Mouse (Mus musculus): Measurements from ENCODE around the gene Maged2. TPM values are rescaled to one million over a fixed set of nuclear protein-coding genes. Genes with fewer than 3 reads are reported as not detected.
A peak's percentile ranks its signal among the peaks of the same experiment; 100 is the strongest.
"Not testable (repeated sequence)": the region's sequence is repeated elsewhere in the genome, so short reads cannot be mapped to it uniquely, and the experiment has no call there.

Gene Maged2
- total RNA-seq (2021) = 10 to 100 TPM; 24.8 to 36.2 TPM
- long read RNA-seq, experiment 1, transcript Maged2-203 (13 exons, 2,183 nt) = major isoform, 26 of 71 reads
- long read RNA-seq, experiment 1, transcript Maged2-204 (13 exons, 2,107 nt) = minor isoform, 10 of 71 reads
- long read RNA-seq, experiment 1, partial matches to known transcripts = 19 of 71 reads
- long read RNA-seq, experiment 1, other reads (novel, unspliced or antisense) = 15 of 71 reads
- long read RNA-seq, experiment 2, transcript Maged2-203 (13 exons, 2,183 nt) = major isoform, 47 of 91 reads
- long read RNA-seq, experiment 2, transcript Maged2-204 (13 exons, 2,107 nt) = minor isoform, 13 of 91 reads
- long read RNA-seq, experiment 2, partial matches to known transcripts = 26 of 91 reads
- long read RNA-seq, experiment 2, other reads (novel, unspliced or antisense) = 5 of 91 reads

DNA sequence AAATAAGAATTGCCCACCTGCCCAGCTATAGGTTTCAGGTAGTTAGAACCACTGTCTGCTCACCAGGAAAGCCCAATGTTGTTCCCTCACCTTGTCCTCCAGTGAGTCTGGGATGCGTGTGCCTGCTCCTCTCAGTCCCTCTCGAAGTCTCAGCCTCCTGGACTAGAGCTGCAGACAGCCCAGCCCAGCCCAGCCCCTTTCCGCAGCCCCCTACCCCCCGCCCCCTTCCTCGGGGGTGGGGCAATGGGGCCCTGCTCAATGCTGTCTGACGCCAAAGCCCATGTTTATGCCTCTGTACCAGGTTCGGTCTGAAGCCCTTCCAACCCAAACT is at the start of gene Maged2:
Gene Maged2 (minus strand): TSS at position 207 of the 331 bp plus-strand sequence.
- DNase-seq = no peak

DNA sequence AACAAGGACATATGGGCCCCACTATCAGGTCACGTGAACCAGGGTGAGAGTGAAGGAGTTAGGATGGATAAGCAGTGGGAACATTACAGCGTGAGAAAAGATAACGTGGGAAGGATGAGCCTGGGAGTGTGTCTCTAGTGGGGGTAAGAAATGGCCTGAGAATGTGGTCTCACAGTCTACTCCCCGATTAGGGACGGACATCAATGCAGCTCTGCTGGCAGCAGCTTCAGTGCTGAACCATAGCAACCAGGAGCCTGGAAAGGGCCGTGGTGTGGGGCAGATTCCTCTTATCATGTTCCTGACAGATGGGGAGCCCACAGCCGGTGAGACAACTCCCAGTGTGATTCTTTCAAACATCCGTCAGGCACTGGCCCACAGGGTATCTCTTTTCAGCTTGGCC is 34.1 kb upstream of the Maged2 start:
- DNase-seq = no peak

DNA sequence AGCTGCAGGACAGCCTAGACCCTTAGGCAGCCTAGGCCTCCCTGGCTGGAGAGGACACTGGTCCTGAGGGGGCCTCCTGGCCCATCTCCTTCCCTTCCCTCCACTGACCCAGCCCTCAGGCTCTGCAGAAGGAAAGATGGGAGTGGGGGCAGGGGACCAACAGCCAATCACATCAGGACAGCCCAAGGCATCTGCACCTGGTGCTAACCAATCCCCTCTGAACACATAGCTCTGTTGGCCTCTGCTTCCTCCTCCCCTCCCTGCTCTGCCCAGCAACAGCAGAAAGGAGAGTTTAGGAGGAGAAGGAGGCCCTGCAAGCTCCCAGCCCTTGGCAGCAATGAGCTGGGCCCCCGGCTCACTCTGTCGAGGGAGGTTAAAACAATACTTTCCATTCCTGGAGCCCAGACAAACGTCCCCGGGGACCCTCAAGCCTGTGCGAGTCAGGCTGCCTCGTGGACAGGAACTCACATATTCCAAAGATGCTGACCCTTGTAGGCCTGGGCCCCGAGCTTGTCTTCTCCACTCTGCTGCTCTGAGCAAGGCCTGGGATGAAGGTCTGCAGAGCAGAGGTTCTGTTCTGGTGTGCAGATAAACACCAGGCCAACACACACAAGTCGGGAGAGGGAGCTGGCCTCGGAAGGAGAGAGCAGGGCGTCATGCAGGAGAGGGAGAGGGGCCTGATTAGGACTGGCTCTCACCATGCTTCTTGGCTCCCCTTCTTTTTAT is 31.5 kb upstream of the Maged2 start:
- not testable (repeated sequence) for DNase-seq

DNA sequence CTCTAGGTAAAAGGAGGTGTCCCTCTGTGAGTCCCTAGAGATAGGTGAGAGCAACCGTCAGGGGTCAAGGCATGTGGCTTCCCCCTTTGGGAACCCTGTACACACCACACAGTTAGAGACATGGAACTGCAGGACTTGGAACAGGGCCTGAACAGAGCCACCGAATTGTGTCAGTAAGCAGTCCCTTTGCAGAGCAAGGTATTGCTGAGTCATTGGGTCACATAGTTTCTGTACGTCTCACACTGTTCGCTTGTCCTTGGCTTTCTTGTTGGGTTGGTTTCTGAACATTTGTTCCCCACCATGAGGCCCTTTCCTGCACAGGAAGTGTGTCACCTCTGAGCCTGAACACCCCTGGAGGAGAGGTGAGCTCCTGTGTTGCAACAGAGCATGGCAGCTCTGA is 29.1 kb upstream of the Maged2 start:
- not testable (repeated sequence) for DNase-seq

DNA sequence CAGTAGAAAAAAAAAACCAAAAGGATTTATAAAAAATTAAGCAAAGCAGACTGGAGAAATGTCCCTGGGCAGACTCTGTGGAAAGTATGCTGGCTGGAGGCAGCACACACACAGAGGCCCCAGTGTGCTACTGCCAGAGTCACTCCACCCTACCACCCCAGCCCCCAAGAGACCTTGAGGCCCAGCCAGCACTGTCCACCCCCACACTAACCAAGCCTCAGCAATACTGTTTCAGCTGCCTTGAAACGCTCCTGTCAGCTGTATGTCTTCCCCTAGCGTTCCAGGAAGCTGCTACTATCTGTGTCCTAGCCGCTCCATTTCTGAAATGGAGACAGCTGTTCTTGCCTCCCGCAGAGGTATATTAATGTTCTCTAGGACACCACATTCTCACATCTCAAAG is 16.2 kb upstream of the Maged2 start:
- DNase-seq = peak; percentile 41

DNA sequence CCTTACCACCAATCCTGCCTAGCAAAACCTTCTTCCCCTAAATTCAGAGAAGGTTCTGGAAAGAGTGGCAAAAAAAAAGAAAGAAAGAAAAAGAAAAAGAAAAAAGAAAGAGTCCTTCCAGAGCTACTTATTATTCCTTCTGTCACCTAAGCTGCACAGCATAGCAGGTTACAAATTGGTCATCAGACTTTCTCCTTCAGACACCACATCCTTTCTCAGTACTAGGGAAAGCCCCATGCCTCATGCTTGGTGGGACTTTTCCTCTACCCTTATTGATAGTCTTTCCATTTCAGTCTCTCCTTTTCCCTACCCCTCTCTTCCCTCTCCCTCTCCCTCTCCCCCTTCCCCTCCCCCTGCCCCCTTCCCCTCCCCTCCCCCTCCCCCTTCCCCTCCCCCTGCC is 3.1 kb upstream of the Maged2 start:
- DNase-seq = no peak

DNA sequence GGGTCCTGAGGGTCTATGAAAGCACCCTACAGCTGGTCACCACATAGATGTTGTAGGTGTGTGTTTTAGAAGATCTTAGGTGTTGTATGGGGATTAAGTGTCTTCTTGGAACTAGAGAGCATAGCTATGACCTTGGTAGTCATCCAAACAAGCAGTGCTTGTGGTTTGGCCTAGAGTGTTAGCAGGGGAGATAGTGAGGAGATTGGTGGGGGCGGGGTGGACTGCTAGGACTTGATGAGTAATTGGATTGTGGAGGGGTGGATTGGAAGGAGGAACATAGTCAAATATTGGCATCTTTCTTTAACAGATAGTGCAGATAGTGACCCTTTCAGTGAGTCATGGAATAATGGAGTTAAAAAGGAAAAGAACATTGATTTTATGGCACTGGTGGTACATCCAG is 1.5 kb upstream of the Maged2 start:
- no peak for DNase-seq

DNA sequence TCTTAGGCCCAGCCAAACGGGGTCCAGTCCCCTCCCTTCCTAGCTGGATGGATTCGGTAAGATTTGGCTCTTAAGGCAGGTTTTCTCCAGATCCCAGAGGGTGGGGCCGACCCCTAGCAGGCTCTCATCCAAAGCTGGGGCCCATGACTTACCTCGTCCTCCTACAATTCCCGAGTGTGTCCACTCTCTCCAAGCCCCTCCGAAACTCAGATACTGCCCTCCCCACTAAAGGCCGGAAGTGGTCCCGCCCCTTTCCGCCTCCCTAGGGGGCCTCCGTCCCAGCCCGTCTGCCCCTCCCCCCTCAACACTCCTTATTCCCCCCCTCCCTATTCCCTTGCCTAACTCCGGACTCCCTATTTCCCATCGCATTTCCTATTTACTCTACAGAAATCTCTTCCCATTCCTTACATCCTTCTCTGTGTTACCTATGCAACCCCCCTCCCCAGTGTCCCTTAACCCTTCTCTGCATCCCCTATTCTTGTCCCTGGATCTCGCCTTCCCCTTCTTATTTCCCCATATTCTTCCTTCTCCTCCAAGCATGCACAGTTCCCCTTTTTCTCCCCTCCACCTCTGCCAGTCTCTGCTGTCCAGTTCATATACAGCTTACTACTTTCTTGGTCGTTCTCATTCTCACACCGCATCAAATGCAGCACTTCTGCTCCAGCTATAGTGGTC is 544 bp downstream of the Maged2 start:
- DNase-seq = peak; percentile 42

DNA sequence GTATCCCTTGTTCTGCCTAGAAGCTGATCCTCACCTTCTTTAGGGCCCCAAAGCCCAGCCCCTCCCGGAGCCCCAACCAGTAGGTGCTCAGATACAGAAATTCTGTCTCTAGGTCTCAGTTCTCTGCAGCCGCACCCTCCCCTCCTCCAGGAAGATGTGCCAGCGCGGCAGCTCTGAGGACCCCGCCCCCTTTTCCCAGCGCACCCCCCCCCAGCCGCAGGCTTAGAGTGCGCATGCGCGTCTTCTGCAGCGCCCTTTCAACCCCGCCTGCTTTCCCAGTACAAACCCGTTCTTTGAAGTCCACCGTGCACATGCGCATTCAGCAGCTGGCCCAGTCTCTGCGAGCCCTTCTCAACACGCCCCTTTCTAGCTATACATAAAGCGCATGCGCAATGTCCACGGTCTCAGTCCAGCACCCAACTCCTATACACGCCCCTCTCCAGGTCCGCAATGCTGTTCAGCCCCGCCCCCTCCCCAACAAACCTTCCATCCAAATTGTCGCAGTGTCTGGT is 1.3 kb downstream of the Maged2 start:
- DNase-seq = peak; percentile 85

DNA sequence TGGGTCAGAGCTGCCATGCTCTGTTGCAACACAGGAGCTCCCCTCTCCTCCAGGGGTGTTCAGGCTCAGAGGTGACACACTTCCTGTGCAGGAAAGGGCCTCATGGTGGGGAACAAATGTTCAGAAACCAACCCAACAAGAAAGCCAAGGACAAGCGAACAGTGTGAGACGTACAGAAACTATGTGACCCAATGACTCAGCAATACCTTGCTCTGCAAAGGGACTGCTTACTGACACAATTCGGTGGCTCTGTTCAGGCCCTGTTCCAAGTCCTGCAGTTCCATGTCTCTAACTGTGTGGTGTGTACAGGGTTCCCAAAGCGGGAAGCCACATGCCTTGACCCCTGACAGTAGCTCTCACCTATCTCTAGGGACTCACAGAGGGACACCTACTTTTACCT is 13.2 kb downstream of the Maged2 start:
- not testable (repeated sequence) for DNase-seq

DNA sequence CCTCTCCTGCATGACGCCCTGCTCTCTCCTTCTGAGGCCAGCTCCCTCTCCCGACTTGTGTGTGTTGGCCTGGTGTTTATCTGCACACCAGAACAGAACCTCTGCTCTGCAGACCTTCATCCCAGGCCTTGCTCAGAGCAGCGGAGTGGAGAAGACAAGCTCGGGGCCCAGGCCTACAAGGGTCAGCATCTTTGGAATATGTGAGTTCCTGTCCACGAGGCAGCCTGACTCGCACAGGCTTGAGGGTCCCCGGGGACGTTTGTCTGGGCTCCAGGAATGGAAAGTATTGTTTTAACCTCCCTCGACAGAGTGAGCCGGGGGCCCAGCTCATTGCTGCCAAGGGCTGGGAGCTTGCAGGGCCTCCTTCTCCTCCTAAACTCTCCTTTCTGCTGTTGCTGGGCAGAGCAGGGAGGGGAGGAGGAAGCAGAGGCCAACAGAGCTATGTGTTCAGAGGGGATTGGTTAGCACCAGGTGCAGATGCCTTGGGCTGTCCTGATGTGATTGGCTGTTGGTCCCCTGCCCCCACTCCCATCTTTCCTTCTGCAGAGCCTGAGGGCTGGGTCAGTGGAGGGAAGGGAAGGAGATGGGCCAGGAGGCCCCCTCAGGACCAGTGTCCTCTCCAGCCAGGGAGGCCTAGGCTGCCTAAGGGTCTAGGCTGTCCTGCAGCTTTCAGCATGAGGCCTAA is 15.5 kb downstream of the Maged2 start:
- not testable (repeated sequence) for DNase-seq

Other genes starting within 250 kb of the Maged2 start
- gene Pfkfb1, start 226.1 kb downstream of the Maged2 start, total RNA-seq (2021) = 10 to 100 TPM; 17.0 to 37.5 TPM
- gene Apex2, start 224.5 kb downstream of the Maged2 start, total RNA-seq (2021) = 1 to 10 TPM; 4.1 to 7.5 TPM
- gene Tro, start 156.8 kb downstream of the Maged2 start, total RNA-seq (2021) = under 1 TPM; 0.36 to 0.59 TPM
- 10 to 100 TPM; 33.0 to 37.1 TPM for gene Gnl3l, start 203.0 kb upstream of the Maged2 start, total RNA-seq (2021)
- 1 to 10 TPM; 1.8 to 2.3 TPM for gene Fgd1, start 231.8 kb upstream of the Maged2 start, total RNA-seq (2021)

Data from gastrocnemius, postnatal 25 days (tissue).